In the genomic region with DNA sequence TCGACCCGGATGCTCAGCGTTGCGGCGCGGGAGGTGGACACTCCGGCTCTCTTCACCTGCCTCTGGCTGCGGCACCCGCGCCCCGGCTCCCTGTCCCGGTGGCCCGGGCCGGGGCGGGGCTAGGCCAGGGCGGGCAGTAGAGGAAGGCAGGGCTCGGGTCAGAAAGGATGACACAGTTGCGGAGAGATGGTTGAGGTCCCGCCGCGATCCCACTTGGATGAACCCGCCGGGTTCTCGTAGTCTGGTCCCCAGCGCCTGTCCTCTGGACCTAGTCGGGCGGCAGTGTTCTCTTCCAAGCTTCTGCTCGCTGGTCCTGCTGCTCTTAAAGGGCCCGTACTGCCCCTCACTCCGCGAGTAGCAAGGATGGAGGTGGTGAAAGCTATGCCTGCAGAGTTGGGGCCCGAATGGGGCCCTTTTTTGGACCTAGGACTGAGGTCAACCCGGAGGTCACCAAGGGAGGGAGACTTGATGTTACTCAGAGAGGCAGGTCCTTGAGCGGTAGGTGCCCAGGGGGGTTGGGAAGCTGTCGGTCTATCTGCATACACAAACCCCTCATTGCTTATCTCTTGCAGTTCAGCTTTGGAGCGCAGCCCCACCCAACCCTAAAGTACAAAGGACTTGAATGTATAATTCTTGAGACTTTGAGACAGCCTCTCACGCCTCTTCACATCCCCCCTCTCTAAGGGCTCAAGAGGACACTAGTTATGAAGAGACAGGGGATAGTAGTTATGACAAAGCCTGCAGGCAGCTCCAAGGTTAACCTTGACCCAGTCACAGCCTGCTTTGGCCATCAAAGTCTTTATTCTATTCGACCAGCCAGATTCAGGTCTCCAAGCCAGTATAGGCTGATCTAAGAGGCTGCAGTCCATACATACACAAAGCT, we compare ENCODE assay signal across 7 mouse cellular contexts. TPM values are rescaled to one million over a fixed set of nuclear protein-coding genes. Genes with fewer than 3 reads are reported as not detected.
DNase-seq lines count a peak whose midpoint lies in the region; ATAC-seq and TF ChIP-seq lines count a peak whose summit lies in the region.

A gene (minus strand): TSS at position 540 of the 883 bp plus-strand sequence.

- peaks cover 0 to 17% of the 10 kb centered on the region in 2 experiments; a peak in 1 of 4 replicates for H3K4me1 ChIP-seq in ES-E14 (ENCODE audit: control insufficient read depth in 2 of 2, insufficient read depth in 2 of 2, low read length in 2 of 2, poor library complexity in 1 of 2)
- H3K4me1 ChIP-seq in midbrain, embryonic 11.5 days (ENCODE audit: control insufficient read depth, insufficient read depth, low read length): peaks cover 12% of the 10 kb centered on the region

- in situ Hi-C loops in ES-E14 (cut with MboI; ENCODE audit: low sequenced_read_pairs in 2 of 2, unreplicated experiment in 2 of 2): no loop called here

- H3K4me2 ChIP-seq in midbrain, embryonic 11.5 days: peak within 1 kb of the TSS; percentile 94

- WGBS in midbrain, embryonic 11.5 days: under 1% methylated on average over 38 of the region's 38 CpGs

- ATAC-seq in midbrain, embryonic 11.5 days (ENCODE audit: low FRiP score): peak; percentile 58

- 0 out of 2 replicates have a peak, but pooled peaks cover 2% of the 10 kb centered on the region for H3K36me3 ChIP-seq in ES-E14 (ENCODE audit: control insufficient read depth, insufficient read depth, low read length, poor library complexity, severe bottlenecking)
- peaks cover 4% of the 10 kb centered on the region for H3K36me3 ChIP-seq in midbrain, embryonic 11.5 days (ENCODE audit: control insufficient read depth, insufficient read depth, low read length)
- H3K36me3 ChIP-seq in splenic B cell, adult 2 months (ENCODE audit: control insufficient read depth, insufficient read depth, low read length, poor library complexity, severe bottlenecking): peaks cover 2% of the 10 kb centered on the region; the same call in 1 of the 2 replicates

- H3K27ac ChIP-seq in ES-E14 (ENCODE audit: insufficient read depth, low read depth, low read length, poor library complexity, severe bottlenecking): no peak within 1 kb of the TSS
- peak within 1 kb of the TSS; percentile 51 for H3K27ac ChIP-seq in midbrain, embryonic 11.5 days (ENCODE audit: low read depth, low read length)

- H3K9ac ChIP-seq in ES-E14 (ENCODE audit: insufficient read depth, low read depth, low read length, poor library complexity, severe bottlenecking): peak within 1 kb of the TSS; percentile 53
- H3K9ac ChIP-seq in midbrain, embryonic 11.5 days (ENCODE audit: low read length): peak within 1 kb of the TSS; percentile 84

- no peaks in the 10 kb centered on the region for H3K9me3 ChIP-seq in ES-E14 (ENCODE audit: control insufficient read depth, insufficient read depth, low read depth, low read length)
- no peaks in the 10 kb centered on the region for H3K9me3 ChIP-seq in midbrain, embryonic 11.5 days (ENCODE audit: control insufficient read depth, low read length)

- intact Hi-C loops in heart, postnatal 10 days (cut with DNase I): no loop called here

- H3K27me3 ChIP-seq in midbrain, embryonic 11.5 days (ENCODE audit: control insufficient read depth, insufficient read depth, low read length): no peaks in the 10 kb centered on the region; the same call in 1 of the 2 replicates
- no peaks in the 10 kb centered on the region for H3K27me3 ChIP-seq in splenic B cell, adult 2 months (ENCODE audit: control insufficient read depth, insufficient read depth, low read length, poor library complexity, severe bottlenecking)

- no peak for DNase-seq in ES-E14 (ENCODE audit: low read depth, low spot score)
- DNase-seq in adrenal gland, adult 8-10 months: peak; percentile 54
- DNase-seq in embryo, embryonic 9.5 days (ENCODE audit: extremely low spot score): peak; percentile 39
- DNase-seq in heart, postnatal 10 days: peak; percentile 36 to 43
- peak in 1 of 2 experiments; percentile 47 for DNase-seq in left cerebral cortex, adult 8-10 months (ENCODE audit: low spot score in 2 of 2)
- no peak for DNase-seq in midbrain, embryonic 11.5 days (ENCODE audit: low spot score, missing footprints)
- peak; percentile 18 for DNase-seq in splenic B cell, adult 2 months (ENCODE audit: low read depth, low spot score)

- H3K4me3 ChIP-seq in ES-E14 (ENCODE audit: insufficient read depth in 1 of 2, low read depth in 1 of 2, low read length in 2 of 2, poor library complexity in 1 of 2, severe bottlenecking in 1 of 2): peak within 1 kb of the TSS; percentile 64 to 78
- H3K4me3 ChIP-seq in midbrain, embryonic 11.5 days (ENCODE audit: low read depth, low read length): peak within 1 kb of the TSS; percentile 77

TF ChIP-seq in ES-E14, 5 proteins besides CTCF, POLR2A, EP300 and RAD21:
- TF ChIP-seq CHD2 (IDR thresholded peaks at IDR 0.05; ENCODE audit: low read depth, low read length): no peak
- no peak for TF ChIP-seq MAFK (IDR thresholded peaks at IDR 0.05; ENCODE audit: insufficient read depth, low read depth, low read length)
- no peak for TF ChIP-seq ZNF384 (IDR thresholded peaks at IDR 0.05; ENCODE audit: low read depth, low read length)
- no peak for TF ChIP-seq ZC3H11A (IDR thresholded peaks at IDR 0.05; ENCODE audit: borderline replicate concordance, low read depth, low read length)
- TF ChIP-seq HCFC1 (IDR thresholded peaks at IDR 0.05; ENCODE audit: borderline replicate concordance, insufficient read depth, low read length): no peak

RNA-seq across cellular contexts. Expression of the gene that starts here (rescaled TPM):
- 0.45 and 0.53 TPM in 2 replicates for total RNA-seq in ES-E14 (2012; rRNA removed)
- 10 to 100 TPM; 39.3 to 51.3 (median 42.1) TPM for total RNA-seq in adrenal gland, adult 8-10 months (2022)
- total RNA-seq in heart, postnatal 10 days (2021): 1 to 10 TPM; 1.0 to 1.5 TPM
- total RNA-seq in left cerebral cortex, adult 8-10 months (2022): 10 to 100 TPM; 57.0 to 65.5 (median 58.8) TPM
- polyA plus RNA-seq in midbrain, embryonic 11.5 days (2014; fragmentation: Nextera tagmentation; extraction: Ambion mirVana): 3.2 and 4.8 TPM in 2 replicates

Comparison
In these comparisons a context has a peak if more than half of its experiments do, and no peak if none do; other contexts are left out.
1. RNA of the gene that starts here (total RNA-seq): 57.0 to 65.5 TPM in left cerebral cortex, adult 8-10 months and 39.3 to 51.3 TPM in adrenal gland, adult 8-10 months; 1.0 to 1.5 TPM in heart, postnatal 10 days and 0.45 to 0.53 TPM in ES-E14; every median in the first group is over 10 times any median in the second.
2. DNase-seq: peak in adrenal gland, adult 8-10 months (single experiment), embryo, embryonic 9.5 days (single experiment), heart, postnatal 10 days (2 of 2) and splenic B cell, adult 2 months (single experiment); none in ES-E14 (single experiment) and midbrain, embryonic 11.5 days (single experiment).